Mouse (Mus musculus) embryonic fibroblast, embryonic 13.5 days (primary cell): ENCODE measurements around the gene Rab6a. TPM values are rescaled to one million over a fixed set of nuclear protein-coding genes. Genes with fewer than 3 reads are reported as not detected.
A peak's percentile ranks its signal among the peaks of the same experiment; 100 is the strongest.

ENCODE experiments used
- H3K27ac ChIP-seq: 2 replicates; pipeline ENCODE4 v1.5.1; 2012; ENCODE audit warnings: low read length, control low read depth, inconsistent platforms; ENCODE audit not compliant: insufficient read depth
- H3K4me1 ChIP-seq: 2 replicates; pipeline ENCODE4 v1.6.1; 2011; ENCODE audit warnings: low read length; ENCODE audit not compliant: control insufficient read depth, insufficient read depth
- H3K4me3 ChIP-seq: 2 replicates; pipeline ENCODE4 v1.5.1; 2011; ENCODE audit warnings: mild to moderate bottlenecking, control low read depth, low read length; ENCODE audit not compliant: insufficient read depth
- CTCF ChIP-seq: IDR thresholded peaks from 2 replicates; pipeline ENCODE4 v1.5.1; 2011; ENCODE audit warnings: mild to moderate bottlenecking, control low read depth, low read length, moderate library complexity, borderline replicate concordance; ENCODE audit not compliant: insufficient read depth
- POLR2A ChIP-seq: IDR thresholded peaks from 2 replicates; pipeline ENCODE4 v1.6.1; 2011; ENCODE audit warnings: low read depth, mild to moderate bottlenecking, control low read depth, low read length, moderate library complexity
- polyA plus RNA-seq: library from polyadenylated mRNA; stranded (reverse); fragments of >200 nt; gene quantifications from 2 replicates; pipeline ENCODE4 v1.2.4, GENCODE M21; 2011; ENCODE audit warnings: low read depth; ENCODE audit not compliant: missing spikeins, insufficient read length

Gene Rab6a
- polyA plus RNA-seq, 1 experiment = 163 TPM

DNA sequence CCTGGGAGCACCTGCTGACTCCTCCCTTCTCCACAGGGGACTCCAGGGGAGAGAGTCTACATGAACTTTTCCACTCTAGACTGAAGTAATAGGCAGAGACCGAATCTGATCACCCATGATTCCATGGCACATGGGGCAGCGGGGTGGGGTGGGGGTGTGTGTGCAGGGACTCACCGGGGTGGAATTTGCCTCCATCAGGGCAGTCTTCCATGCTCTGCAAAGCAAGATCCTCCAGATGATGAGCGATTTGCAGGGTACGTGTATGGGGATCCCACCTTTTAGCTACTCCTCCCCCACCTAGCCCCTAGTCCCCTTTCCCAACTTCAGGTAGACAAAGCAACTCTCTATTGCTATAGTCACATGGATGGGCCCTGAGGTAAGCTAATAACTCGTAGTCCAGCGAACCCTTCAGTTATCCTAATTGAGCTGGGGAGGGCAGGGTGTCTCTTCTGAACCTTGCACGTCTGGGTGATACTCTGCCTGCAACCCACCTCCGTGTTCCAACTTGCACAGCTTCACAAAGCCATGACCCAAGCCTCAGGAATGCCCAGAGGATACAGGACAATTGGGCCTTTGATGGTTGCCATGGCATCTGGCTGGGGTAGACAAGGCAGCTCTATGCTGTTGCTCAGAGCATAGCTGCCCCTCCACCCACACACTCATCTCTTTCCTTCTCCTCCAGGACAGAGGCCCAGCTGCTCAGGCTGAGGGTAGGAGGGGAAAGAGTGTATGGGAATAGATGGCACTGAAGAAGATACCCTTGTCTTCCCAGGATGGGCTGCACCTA is 46.5 kb downstream of the Rab6a start:
- TF ChIP-seq CTCF = no peak
- TF ChIP-seq POLR2A = no peak
- no peak overlapping the region for H3K27ac ChIP-seq

DNA sequence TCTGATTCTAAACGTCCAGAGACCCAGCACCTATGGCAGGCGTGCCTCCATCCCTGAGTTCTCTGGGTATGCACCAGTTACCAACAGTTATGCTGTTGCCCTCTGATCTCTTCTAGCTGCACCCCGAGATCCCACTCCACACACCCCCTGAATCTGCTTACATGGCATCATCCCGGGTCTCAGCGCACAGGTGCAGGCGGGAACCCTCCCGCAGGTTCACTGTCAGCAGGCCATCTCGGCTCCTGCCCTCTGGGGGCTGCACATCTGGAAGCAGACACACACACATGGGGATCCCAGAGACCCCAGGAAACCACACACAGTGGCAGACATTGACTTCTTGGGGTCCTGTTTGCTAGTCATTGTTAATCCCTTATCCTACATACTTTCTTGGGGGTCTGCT is 47.2 kb downstream of the Rab6a start:
- H3K27ac ChIP-seq = no peak overlapping the region
- H3K4me1 ChIP-seq = no peaks in the 10 kb centered on the region
- TF ChIP-seq POLR2A = no peak
- no peak for TF ChIP-seq CTCF
- no peak overlapping the region for H3K4me3 ChIP-seq

More for the DNA sequence above, 46.5 kb downstream of the Rab6a start:
- H3K4me3 ChIP-seq = no peak overlapping the region
- no peaks in the 10 kb centered on the region for H3K4me1 ChIP-seq

DNA sequence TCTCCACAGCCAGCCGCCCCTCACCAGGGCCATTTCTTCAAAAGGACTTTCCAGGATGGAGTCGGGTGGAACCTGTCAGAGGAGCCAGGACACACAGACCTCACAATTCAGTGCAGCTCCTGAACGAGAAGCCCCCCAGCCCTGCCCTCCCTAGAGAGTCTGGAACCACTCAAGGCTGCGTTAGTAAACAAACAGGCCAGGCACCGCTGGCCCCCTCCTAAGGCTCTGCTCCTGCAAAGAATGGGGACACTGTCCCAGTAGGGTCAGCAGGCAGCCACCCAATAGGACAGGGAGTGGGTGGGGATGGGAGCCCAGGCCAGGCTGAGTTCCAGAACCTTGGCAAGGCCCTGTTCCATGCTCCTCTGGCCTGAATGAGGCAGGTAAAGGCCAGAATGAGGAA is 49.5 kb downstream of the Rab6a start:
- no peaks in the 10 kb centered on the region for H3K4me1 ChIP-seq
- TF ChIP-seq CTCF (no peak), POLR2A (no peak)
- H3K27ac ChIP-seq = no peak overlapping the region
- H3K4me3 ChIP-seq = no peak overlapping the region

DNA sequence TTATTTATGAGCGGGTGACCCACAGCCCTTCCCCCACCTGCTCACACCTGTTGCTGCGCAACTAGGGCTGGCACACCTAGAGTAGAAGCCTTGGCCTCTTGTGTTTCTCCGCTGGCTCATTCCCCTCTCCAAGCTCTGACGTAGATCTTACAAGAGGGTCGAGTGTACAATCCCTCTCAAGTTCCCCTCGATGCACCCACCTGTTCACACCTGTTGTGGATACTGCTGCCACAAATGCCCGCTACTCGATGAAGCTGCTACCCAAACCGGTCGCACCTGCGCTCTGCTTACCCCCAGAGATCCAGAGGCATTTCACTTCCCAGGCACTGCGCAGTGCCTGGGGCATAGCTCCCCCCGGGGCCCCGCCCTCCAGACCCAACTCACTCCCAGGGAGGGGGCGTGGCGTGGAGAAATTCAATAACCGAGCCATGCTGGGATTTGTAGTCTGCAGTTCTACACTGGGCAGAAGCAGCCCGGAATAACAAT is 50.9 kb downstream of the Rab6a start:
- Histone ChIP-seq H3K4me1 (no peaks in the 10 kb centered on the region), H3K27ac (no peak overlapping the region), H3K4me3 (no peak overlapping the region)
- TF ChIP-seq POLR2A (no peak), CTCF (no peak)

DNA sequence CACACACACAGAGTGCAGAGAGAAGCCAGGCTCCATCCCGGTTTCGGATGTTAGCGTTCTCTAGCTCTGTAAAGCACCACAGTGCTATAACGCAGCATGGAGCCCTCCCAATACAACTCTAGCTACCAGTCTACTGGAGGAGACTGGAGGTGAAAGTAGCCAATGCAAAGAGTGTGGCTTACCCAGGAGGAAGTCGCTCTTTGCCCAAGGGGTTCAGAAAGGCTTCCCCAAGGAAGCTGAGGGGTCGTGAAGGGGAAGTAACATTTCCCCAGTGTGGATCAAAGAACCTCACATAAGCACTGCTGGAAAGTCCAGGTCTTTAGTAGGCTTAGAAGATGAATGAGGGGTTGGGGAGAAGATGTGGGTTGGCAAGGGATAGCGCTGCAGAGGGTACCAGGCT is 54.1 kb downstream of the Rab6a start:
- no peaks in the 10 kb centered on the region for H3K4me1 ChIP-seq
- TF ChIP-seq POLR2A (no peak), CTCF (no peak)
- H3K4me3 ChIP-seq = no peak overlapping the region
- H3K27ac ChIP-seq = no peak overlapping the region

DNA sequence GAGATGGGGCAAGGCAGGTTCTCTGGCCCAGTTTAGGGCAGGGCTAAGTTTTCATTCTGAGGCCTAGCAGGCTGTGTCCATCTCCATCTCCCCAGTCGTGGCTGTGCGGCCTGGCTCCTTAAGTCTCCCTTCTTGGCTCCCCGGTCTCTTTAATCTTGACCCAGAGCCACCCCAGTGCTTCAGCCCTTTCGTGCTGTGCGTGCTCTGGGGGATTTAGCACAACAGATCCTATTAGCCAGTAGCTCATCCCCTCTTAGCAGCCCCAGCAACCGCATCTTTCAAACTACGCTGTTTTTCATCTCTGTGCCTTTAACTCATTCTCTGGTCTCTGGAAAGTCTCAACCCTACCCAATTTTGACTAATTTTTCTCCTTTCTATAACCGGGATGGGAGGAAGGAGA is 55.0 kb downstream of the Rab6a start, which contains the start of gene Plekhb1:
Plekhb1 (minus strand) TSS at position 184 of the 400 bp plus-strand sequence.
- TF ChIP-seq POLR2A (no peak), CTCF (no peak)
- Histone ChIP-seq H3K27ac (no peak within 1 kb of the TSS), H3K4me3 (no peak within 1 kb of the TSS), H3K4me1 (no peaks in the 10 kb centered on the region)

DNA sequence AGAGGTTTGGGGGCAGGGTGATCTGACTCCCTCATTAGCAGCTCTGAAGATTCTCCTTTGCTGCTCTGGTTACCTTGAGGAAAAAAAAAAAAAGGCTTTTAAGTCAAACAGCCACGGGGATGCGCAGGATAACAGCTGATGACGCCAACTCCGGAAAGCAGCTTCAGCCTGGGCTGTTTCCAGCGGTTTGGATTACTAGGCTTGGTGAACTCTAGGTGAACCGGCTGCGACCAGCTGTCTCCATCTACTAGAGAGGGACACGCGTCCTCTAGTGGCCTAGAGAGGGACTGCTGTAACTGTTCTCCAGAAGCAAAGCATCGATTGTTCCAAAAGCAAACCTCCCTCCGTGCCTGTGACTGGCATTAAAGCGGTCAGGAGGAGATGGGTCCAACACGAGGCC is 56.0 kb downstream of the Rab6a start:
- H3K27ac ChIP-seq = no peak overlapping the region
- TF ChIP-seq CTCF = peak; percentile 90
- TF ChIP-seq POLR2A = no peak
- H3K4me3 ChIP-seq = no peak overlapping the region
- H3K4me1 ChIP-seq = no peaks in the 10 kb centered on the region

DNA sequence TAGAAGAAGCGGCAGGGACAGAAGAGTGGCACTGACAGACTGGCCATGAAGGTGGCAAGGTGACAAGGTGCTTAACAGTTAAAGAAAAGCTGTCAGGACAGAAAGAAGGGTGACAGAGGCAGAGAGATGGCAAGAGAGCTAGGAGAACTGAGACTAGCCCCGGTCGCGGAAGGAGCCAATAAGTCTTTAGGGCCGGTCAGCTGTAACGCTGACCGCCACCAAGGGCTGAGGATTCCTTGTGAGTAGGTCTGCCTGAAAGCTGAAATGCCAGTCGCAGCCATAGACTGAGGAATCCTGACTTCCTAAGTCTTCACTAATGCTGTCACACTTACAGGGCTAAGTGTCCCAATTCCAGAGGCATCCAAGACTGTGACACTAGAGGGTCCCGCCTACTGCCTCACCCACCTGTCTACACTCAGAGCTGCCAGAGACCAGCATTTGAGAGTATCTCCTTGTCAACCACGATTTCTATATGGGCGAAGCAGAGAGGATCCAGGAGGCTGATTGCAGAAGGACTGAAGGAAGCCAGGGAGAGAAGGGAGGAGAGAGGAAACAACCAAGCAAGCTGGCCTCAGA is 56.6 kb downstream of the Rab6a start:
- Histone ChIP-seq H3K4me1 (no peaks in the 10 kb centered on the region), H3K27ac (no peak overlapping the region), H3K4me3 (no peak overlapping the region)
- TF ChIP-seq POLR2A (no peak), CTCF (no peak)

DNA sequence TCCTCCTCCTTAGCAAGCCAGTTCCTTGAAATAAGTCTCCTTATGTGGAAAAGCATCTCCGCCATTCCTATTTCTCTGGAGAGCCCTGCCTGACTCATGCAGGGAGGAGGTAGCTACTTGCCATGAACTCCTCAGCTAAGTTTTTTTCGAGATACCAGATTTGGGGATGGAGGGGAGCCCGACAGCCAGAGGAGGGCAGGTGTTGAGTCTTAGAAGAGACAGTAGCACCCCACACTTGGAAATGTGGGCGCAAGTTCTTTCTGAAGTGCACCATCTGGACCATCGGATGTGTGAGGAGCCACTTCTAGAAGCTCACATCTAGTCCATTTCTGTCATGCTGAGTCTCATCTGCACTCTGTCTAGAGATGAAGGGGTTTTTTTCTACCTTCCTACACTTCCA is 63.4 kb downstream of the Rab6a start:
- no peaks in the 10 kb centered on the region for H3K4me1 ChIP-seq
- TF ChIP-seq POLR2A = no peak
- no peak for TF ChIP-seq CTCF
- no peak overlapping the region for H3K4me3 ChIP-seq
- H3K27ac ChIP-seq = no peak overlapping the region

DNA sequence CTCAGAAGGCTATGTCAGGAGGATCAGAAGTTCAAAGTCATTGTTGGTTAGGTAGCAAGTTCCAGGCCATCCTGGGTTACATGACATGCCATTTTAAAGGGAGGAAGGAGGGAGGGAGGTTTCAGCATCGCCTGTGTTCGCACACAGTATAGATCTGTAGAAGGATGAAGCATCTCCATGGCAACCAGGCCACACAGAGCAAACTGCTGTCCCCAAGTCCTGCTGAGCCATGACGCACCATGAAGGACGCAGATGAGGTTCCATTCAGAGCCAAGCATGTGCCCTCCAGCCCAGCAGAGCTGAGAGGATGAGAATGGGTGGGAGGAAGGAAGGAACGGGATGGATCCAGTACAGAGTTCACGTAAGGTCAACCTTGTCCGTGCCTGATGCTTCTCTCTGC is 66.2 kb downstream of the Rab6a start:
- TF ChIP-seq POLR2A = no peak
- TF ChIP-seq CTCF = no peak
- H3K27ac ChIP-seq = no peak overlapping the region
- no peaks in the 10 kb centered on the region for H3K4me1 ChIP-seq
- no peak overlapping the region for H3K4me3 ChIP-seq
